Mouse (Mus musculus): ENCODE measurements around the gene Lrfn5. TPM values are rescaled to one million over a fixed set of nuclear protein-coding genes. Genes with fewer than 3 reads are reported as not detected.

Gene Lrfn5
- polyA plus RNA-seq, 1 experiment: not detected

- no peak for TF ChIP-seq POLR2A (IDR thresholded peaks at IDR 0.05; ENCODE audit: low read depth, low read length)
- no peak for TF ChIP-seq CTCF (IDR thresholded peaks at IDR 0.05; ENCODE audit: extremely low read depth, insufficient read depth, insufficient read length, insufficient replicate concordance)
- Histone ChIP-seq H3K4me1 (ENCODE audit: control insufficient read depth, insufficient read depth, insufficient read length) (no peaks in the 10 kb centered on the region), H3K27me3 (ENCODE audit: control insufficient read depth, insufficient read depth, low read length) (no peaks in the 10 kb centered on the region), H3K4me3 (ENCODE audit: extremely low read depth, insufficient read depth, insufficient read length) (no peak overlapping the region), H3K27ac (ENCODE audit: insufficient read depth, low read length) (no peak overlapping the region), H3K36me3 (ENCODE audit: control insufficient read depth, insufficient read depth, low read length) (no peaks in the 10 kb centered on the region)
- 80% methylated on average over 5 of the region's 5 CpGs for WGBS
- DNase-seq (ENCODE audit: low read depth in 1 of 2, low spot score in 2 of 2): no peak
Measured at GRCm38 (mm10) chr12:61579949-61580348, 57.0 kb downstream of the Lrfn5 start.

DNA sequence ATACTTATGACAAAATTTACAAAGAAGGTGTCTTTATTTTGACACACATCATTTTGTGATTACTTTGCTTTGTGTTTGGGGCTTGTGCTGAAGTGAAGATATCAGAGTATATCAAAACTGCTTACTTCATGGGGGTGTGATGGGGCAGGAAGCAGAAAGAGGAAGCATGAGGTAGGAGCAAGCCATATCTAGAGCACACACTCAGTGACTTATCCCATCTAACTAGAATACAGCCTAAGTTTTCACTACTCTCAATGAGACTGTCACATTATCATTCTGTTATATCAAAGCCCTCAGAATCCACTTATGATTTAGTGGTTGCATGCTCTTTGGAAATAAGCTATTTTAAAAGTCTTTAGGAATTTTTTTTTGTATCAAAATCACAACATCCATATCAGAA, 77.4 kb downstream of the Lrfn5 start:
- no peaks in the 10 kb centered on the region for H3K27me3 ChIP-seq (ENCODE audit: control insufficient read depth, insufficient read depth, low read length)
- no peaks in the 10 kb centered on the region for H3K36me3 ChIP-seq (ENCODE audit: control insufficient read depth, insufficient read depth, low read length)
- TF ChIP-seq CTCF (IDR thresholded peaks at IDR 0.05; ENCODE audit: extremely low read depth, insufficient read depth, insufficient read length, insufficient replicate concordance) (no peak), POLR2A (IDR thresholded peaks at IDR 0.05; ENCODE audit: low read depth, low read length) (no peak)
- H3K4me1 ChIP-seq (ENCODE audit: control insufficient read depth, insufficient read depth, insufficient read length): no peaks in the 10 kb centered on the region
- H3K4me3 ChIP-seq (ENCODE audit: extremely low read depth, insufficient read depth, insufficient read length): no peak overlapping the region
- no peak for DNase-seq (ENCODE audit: low read depth in 1 of 2, low spot score in 2 of 2)
- H3K27ac ChIP-seq (ENCODE audit: insufficient read depth, low read length): no peak overlapping the region

DNA sequence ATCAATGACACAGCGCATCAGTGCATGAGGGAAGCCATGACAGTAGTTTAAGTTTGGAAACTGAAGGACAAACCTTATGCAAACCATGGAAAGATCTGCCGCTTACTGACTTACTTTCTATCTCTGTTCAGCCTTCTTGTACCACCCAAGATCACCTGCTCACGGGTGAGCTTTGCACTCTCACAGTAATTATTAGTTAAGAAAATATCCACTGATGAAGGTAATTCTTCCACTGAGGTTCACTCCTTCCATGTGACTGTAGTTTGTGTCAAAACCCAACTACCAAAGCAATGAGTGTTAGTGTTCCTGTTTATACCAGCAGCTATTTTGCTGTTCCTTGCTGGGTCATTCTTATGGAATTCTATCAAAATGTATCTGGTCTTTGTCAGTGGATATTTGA, 84.9 kb downstream of the Lrfn5 start:
- 81% methylated on average over 3 of the region's 3 CpGs for WGBS
- no peak for DNase-seq (ENCODE audit: low read depth in 1 of 2, low spot score in 2 of 2)
- no peaks in the 10 kb centered on the region for H3K36me3 ChIP-seq (ENCODE audit: control insufficient read depth, insufficient read depth, low read length)
- H3K27me3 ChIP-seq (ENCODE audit: control insufficient read depth, insufficient read depth, low read length): no peaks in the 10 kb centered on the region
- H3K4me1 ChIP-seq (ENCODE audit: control insufficient read depth, insufficient read depth, insufficient read length): no peaks in the 10 kb centered on the region
- no peak overlapping the region for H3K4me3 ChIP-seq (ENCODE audit: extremely low read depth, insufficient read depth, insufficient read length)
- H3K27ac ChIP-seq (ENCODE audit: insufficient read depth, low read length): no peak overlapping the region
- TF ChIP-seq POLR2A (IDR thresholded peaks at IDR 0.05; ENCODE audit: low read depth, low read length): no peak
- TF ChIP-seq CTCF (IDR thresholded peaks at IDR 0.05; ENCODE audit: extremely low read depth, insufficient read depth, insufficient read length, insufficient replicate concordance): no peak

- Histone ChIP-seq H3K36me3 (ENCODE audit: control insufficient read depth, insufficient read depth, low read length) (no peaks in the 10 kb centered on the region), H3K4me1 (ENCODE audit: control insufficient read depth, insufficient read depth, insufficient read length) (no peaks in the 10 kb centered on the region), H3K4me3 (ENCODE audit: extremely low read depth, insufficient read depth, insufficient read length) (no peak overlapping the region), H3K27ac (ENCODE audit: insufficient read depth, low read length) (no peak overlapping the region), H3K27me3 (ENCODE audit: control insufficient read depth, insufficient read depth, low read length) (no peaks in the 10 kb centered on the region)
- no peak for DNase-seq (ENCODE audit: low read depth in 1 of 2, low spot score in 2 of 2)
- no peak for TF ChIP-seq POLR2A (IDR thresholded peaks at IDR 0.05; ENCODE audit: low read depth, low read length)
- no peak for TF ChIP-seq CTCF (IDR thresholded peaks at IDR 0.05; ENCODE audit: extremely low read depth, insufficient read depth, insufficient read length, insufficient replicate concordance)
- 66% methylated on average over 1 of the region's 1 CpGs for WGBS
Measured at GRCm38 (mm10) chr12:61610081-61610480, 87.1 kb downstream of the Lrfn5 start.

DNA sequence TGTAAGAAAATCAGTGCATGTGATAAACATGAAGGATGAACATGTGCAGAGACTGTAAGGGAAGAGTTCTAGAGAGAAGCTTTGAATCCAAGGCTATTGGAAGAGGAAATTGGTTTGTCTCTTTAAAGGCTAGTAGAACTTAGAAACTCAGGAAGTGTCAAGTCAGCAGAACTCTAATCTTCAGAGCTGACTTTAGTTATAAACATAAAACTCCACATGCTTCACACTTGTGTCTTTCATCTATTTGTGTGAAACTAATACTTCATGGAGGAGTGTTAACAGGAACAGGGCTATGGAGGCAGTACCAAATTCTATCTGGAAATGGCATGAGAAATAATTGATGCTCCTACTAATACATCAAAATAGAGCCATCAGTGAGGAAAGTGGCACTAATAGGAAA, 101.6 kb downstream of the Lrfn5 start:
- Histone ChIP-seq H3K36me3 (ENCODE audit: control insufficient read depth, insufficient read depth, low read length) (no peaks in the 10 kb centered on the region), H3K4me1 (ENCODE audit: control insufficient read depth, insufficient read depth, insufficient read length) (no peaks in the 10 kb centered on the region), H3K27me3 (ENCODE audit: control insufficient read depth, insufficient read depth, low read length) (no peaks in the 10 kb centered on the region), H3K27ac (ENCODE audit: insufficient read depth, low read length) (no peak overlapping the region), H3K4me3 (ENCODE audit: extremely low read depth, insufficient read depth, insufficient read length) (no peak overlapping the region; the same call in 1 of the 2 replicates)
- no peak for DNase-seq (ENCODE audit: low read depth in 1 of 2, low spot score in 2 of 2)
- no peak for TF ChIP-seq CTCF (IDR thresholded peaks at IDR 0.05; ENCODE audit: extremely low read depth, insufficient read depth, insufficient read length, insufficient replicate concordance)
- TF ChIP-seq POLR2A (IDR thresholded peaks at IDR 0.05; ENCODE audit: low read depth, low read length): no peak

GRCm38 (mm10) chr12:61654380-61654779, 131.4 kb downstream of the Lrfn5 start:
- H3K36me3 ChIP-seq (ENCODE audit: control insufficient read depth, insufficient read depth, low read length): no peaks in the 10 kb centered on the region
- H3K4me3 ChIP-seq (ENCODE audit: extremely low read depth, insufficient read depth, insufficient read length): no peak overlapping the region
- TF ChIP-seq CTCF (IDR thresholded peaks at IDR 0.05; ENCODE audit: extremely low read depth, insufficient read depth, insufficient read length, insufficient replicate concordance) (no peak), POLR2A (IDR thresholded peaks at IDR 0.05; ENCODE audit: low read depth, low read length) (no peak)
- no peaks in the 10 kb centered on the region for H3K4me1 ChIP-seq (ENCODE audit: control insufficient read depth, insufficient read depth, insufficient read length)
- no peak overlapping the region for H3K27ac ChIP-seq (ENCODE audit: insufficient read depth, low read length)
- 89% methylated on average over 5 of the region's 5 CpGs for WGBS
- DNase-seq (ENCODE audit: low read depth in 1 of 2, low spot score in 2 of 2): no peak
- H3K27me3 ChIP-seq (ENCODE audit: control insufficient read depth, insufficient read depth, low read length): no peaks in the 10 kb centered on the region

DNA sequence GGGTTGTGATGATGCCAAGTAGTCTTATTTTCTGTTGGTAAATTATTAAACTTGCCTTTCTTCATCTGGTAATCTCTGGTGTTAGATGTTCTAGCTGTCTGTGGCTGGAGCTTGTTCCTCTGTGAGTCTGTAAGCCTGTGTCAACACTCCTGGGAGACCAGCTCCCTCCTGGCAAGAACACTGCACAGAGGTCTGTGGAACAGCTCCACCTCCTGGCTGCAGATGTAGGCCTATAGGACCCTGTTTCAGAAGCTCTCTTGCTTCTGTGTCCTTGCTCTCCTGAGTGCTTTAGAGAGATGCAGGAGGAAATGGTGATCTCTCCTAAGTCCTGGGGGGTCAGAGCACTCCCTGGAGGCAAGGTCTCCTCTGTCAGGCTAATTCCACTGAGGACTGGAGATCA, 200.2 kb downstream of the Lrfn5 start:
- Histone ChIP-seq H3K27ac (ENCODE audit: insufficient read depth, low read length) (no peak overlapping the region), H3K4me1 (ENCODE audit: control insufficient read depth, insufficient read depth, insufficient read length) (no peaks in the 10 kb centered on the region), H3K4me3 (ENCODE audit: extremely low read depth, insufficient read depth, insufficient read length) (no peak overlapping the region), H3K27me3 (ENCODE audit: control insufficient read depth, insufficient read depth, low read length) (no peaks in the 10 kb centered on the region), H3K36me3 (ENCODE audit: control insufficient read depth, insufficient read depth, low read length) (no peaks in the 10 kb centered on the region)
- TF ChIP-seq CTCF (IDR thresholded peaks at IDR 0.05; ENCODE audit: extremely low read depth, insufficient read depth, insufficient read length, insufficient replicate concordance) (no peak), POLR2A (IDR thresholded peaks at IDR 0.05; ENCODE audit: low read depth, low read length) (no peak)
- DNase-seq (ENCODE audit: low read depth in 1 of 2, low spot score in 2 of 2): no peak
